Comparison of ENCODE assay signal across 9 mouse cellular contexts in genomic region chr2:93460786-93461469, GRCm38 (mm10). TPM values are rescaled to one million over a fixed set of nuclear protein-coding genes. Genes with fewer than 3 reads are reported as not detected.
A peak's percentile ranks its signal among the peaks of the same experiment; 100 is the strongest.
DNase-seq lines count a peak whose midpoint lies in the region; ATAC-seq lines count a peak whose summit lies in the region.
"Had no signal": no experiment of that assay in that cellular context is flagged by ENCODE, and none has a peak within 500 bp of the region (broad histone marks: within the 10 kb centered on the region; RNA-seq: fewer than 3 reads in every experiment).

No protein-coding gene starts in this region.

- H3K4me1 ChIP-seq in erythroblast, embryonic 14.5 days (ENCODE audit: control insufficient read depth) = peaks cover 99% of the 10 kb centered on the region
- H3K4me1 ChIP-seq in limb, embryonic 12.5 days (replicated peaks) = peaks cover 16% of the 10 kb centered on the region
- peaks cover 32% of the 10 kb centered on the region for H3K4me1 ChIP-seq in limb, embryonic 10.5 days
- H3K4me1 ChIP-seq in embryonic facial prominence, embryonic 13.5 days = peaks cover 38% of the 10 kb centered on the region

- ATAC-seq in erythroblast, adult 5-6 weeks (replicated peaks; ENCODE audit: low FRiP score, poor library complexity, severe bottlenecking) = no peak
- no peak for ATAC-seq in limb, embryonic 12.5 days (ENCODE audit: insufficient number of reproducible peaks, insufficient read depth, low FRiP score, low TSS enrichment, low read depth)
- no peak for ATAC-seq in embryonic facial prominence, embryonic 13.5 days (ENCODE audit: insufficient number of reproducible peaks, insufficient read depth, low FRiP score, low TSS enrichment, low read depth)

- H3K4me2 ChIP-seq in limb, embryonic 12.5 days = no peak overlapping the region
- peak overlapping the region; percentile 89 for H3K4me2 ChIP-seq in embryonic facial prominence, embryonic 13.5 days

- no peak overlapping the region for H3K9ac ChIP-seq in limb, embryonic 12.5 days (replicated peaks)
- H3K9ac ChIP-seq in embryonic facial prominence, embryonic 13.5 days = no peak overlapping the region

- no peak for DNase-seq in limb, embryonic 10.5 days (ENCODE audit: low spot score)
- DNase-seq in naive thymus-derived CD4-positive, alpha-beta T cell, adult 2 months (ENCODE audit: low read depth) = peak; percentile 61
- no peak for DNase-seq in adipocyte (ENCODE audit: low spot score)
- no peak for DNase-seq in cerebellum, postnatal 10 days
- DNase-seq: cerebellum, adult 9-10 months had no signal

- no peaks in the 10 kb centered on the region for H3K27me3 ChIP-seq in erythroblast, embryonic 14.5 days (ENCODE audit: control insufficient read depth)
- H3K27me3 ChIP-seq in limb, embryonic 12.5 days = peaks cover 26% of the 10 kb centered on the region; the same call in 1 of the 2 replicates
- H3K27me3 ChIP-seq in limb, embryonic 10.5 days (ENCODE audit: low read depth, poor library complexity, severe bottlenecking) = peaks cover 42% of the 10 kb centered on the region
- no peaks in the 10 kb centered on the region for H3K27me3 ChIP-seq in embryonic facial prominence, embryonic 13.5 days

- H3K9me3 ChIP-seq in erythroblast, embryonic 14.5 days (ENCODE audit: control insufficient read depth, low read length) = no peaks in the 10 kb centered on the region
- no peaks in the 10 kb centered on the region for H3K9me3 ChIP-seq in limb, embryonic 12.5 days
- H3K9me3 ChIP-seq in limb, embryonic 10.5 days (replicated peaks) = no peaks in the 10 kb centered on the region
- H3K9me3 ChIP-seq in embryonic facial prominence, embryonic 13.5 days = no peaks in the 10 kb centered on the region

- WGBS in limb, embryonic 12.5 days = 84% methylated on average over 6 of the region's 6 CpGs
- WGBS in limb, embryonic 10.5 days = 82% methylated on average over 6 of the region's 6 CpGs
- 85% methylated on average over 6 of the region's 6 CpGs for WGBS in embryonic facial prominence, embryonic 13.5 days

- no peak overlapping the region for H3K27ac ChIP-seq in limb, embryonic 12.5 days
- H3K27ac ChIP-seq in limb, embryonic 10.5 days = no peak overlapping the region
- no peak overlapping the region for H3K27ac ChIP-seq in embryonic facial prominence, embryonic 13.5 days

- peaks cover 64% of the 10 kb centered on the region for H3K36me3 ChIP-seq in erythroblast, embryonic 14.5 days (ENCODE audit: control insufficient read depth)
- no peaks in the 10 kb centered on the region for H3K36me3 ChIP-seq in limb, embryonic 12.5 days
- H3K36me3 ChIP-seq in limb, embryonic 10.5 days = no peaks in the 10 kb centered on the region
- H3K36me3 ChIP-seq in embryonic facial prominence, embryonic 13.5 days = no peaks in the 10 kb centered on the region

- peak overlapping the region; percentile 79 for H3K4me3 ChIP-seq in erythroblast, embryonic 14.5 days (replicated peaks)
- H3K4me3 ChIP-seq in limb, embryonic 12.5 days (replicated peaks) = peak overlapping the region; percentile 50; the same call in 1 of the 2 replicates
- no peak overlapping the region for H3K4me3 ChIP-seq in limb, embryonic 10.5 days
- H3K4me3 ChIP-seq in embryonic facial prominence, embryonic 13.5 days = no peak overlapping the region

RNA-seq across cellular contexts. Expression of gene Cd82, which starts 2.0 kb away (rescaled TPM):
- polyA plus RNA-seq in erythroblast, embryonic 14.5 days (2012) = 37.0 and 42.7 TPM in 2 replicates
- total RNA-seq in erythroblast, adult 5-6 weeks (2015; ENCODE audit: low replicate concordance) = 99.9 and 150 TPM in 2 replicates
- 145 and 158 TPM in 2 replicates for total RNA-seq in erythroblast, adult 5-6 weeks (2017; ENCODE audit: low replicate concordance)
- 13.8 and 15.8 TPM in 2 replicates for polyA plus RNA-seq in limb, embryonic 12.5 days (2016; fragmentation: Nextera tagmentation; extraction: Ambion mirVana)
- polyA plus RNA-seq in limb, embryonic 10.5 days (2016; fragmentation: Nextera tagmentation; extraction: Ambion mirVana) = 4.1 and 7.2 TPM in 2 replicates
- polyA plus RNA-seq in embryonic facial prominence, embryonic 13.5 days (2015; fragmentation: Nextera tagmentation; extraction: Ambion mirVana) = 34.8 and 40.4 TPM in 2 replicates

Comparison
In these comparisons a context has a peak if more than half of its experiments do, and no peak if none do; other contexts are left out.
1. H3K4me3 ChIP-seq: peak in erythroblast, embryonic 14.5 days (single experiment) and limb, embryonic 12.5 days (single experiment); none in limb, embryonic 10.5 days (single experiment) and embryonic facial prominence, embryonic 13.5 days (single experiment).